Mouse (Mus musculus): Measurements from ENCODE around the gene Fancb.

Gene Fancb

GRCm38 (mm10) chrX:164980193-164980775 is at the start of gene Fancb, which contains the start of gene Mospd2:
Fancb (plus strand) TSS chrX:164980592.
Mospd2 (minus strand) TSS chrX:164980375.
- DNase-seq (ENCODE audit: low read depth, low spot score): peak; percentile 88

- DNase-seq (ENCODE audit: low read depth, low spot score): no peak
These were observed 38.9 kb upstream of the Fancb start for GRCm38 (mm10) chrX:164941540-164941939.

GRCm38 (mm10) chrX:164951858-164952576 is 28.4 kb upstream of the Fancb start:
- no peak for DNase-seq (ENCODE audit: low read depth, low spot score)

- no peak for DNase-seq (ENCODE audit: low read depth, low spot score)
These were observed 27.6 kb upstream of the Fancb start for GRCm38 (mm10) chrX:164952601-164953375.

GRCm38 (mm10) chrX:164965750-164966448 is 14.5 kb upstream of the Fancb start:
- DNase-seq (ENCODE audit: low read depth, low spot score): no peak

- DNase-seq (ENCODE audit: low read depth, low spot score): no peak
These were observed 9.2 kb upstream of the Fancb start for GRCm38 (mm10) chrX:164971206-164971605.

GRCm38 (mm10) chrX:164978866-164979265 is 1.5 kb upstream of the Fancb start:
- no peak for DNase-seq (ENCODE audit: low read depth, low spot score)

GRCm38 (mm10) chrX:165003141-165003540 is 22.7 kb downstream of the Fancb start:
- no peak for DNase-seq (ENCODE audit: low read depth, low spot score)

GRCm38 (mm10) chrX:165004779-165005324 is 24.5 kb downstream of the Fancb start, which contains the start of gene Gm17604:
Gm17604 (minus strand) TSS chrX:165004829.
- DNase-seq (ENCODE audit: low read depth, low spot score): no peak
